Comparison of ENCODE assay signal across 15 mouse cellular contexts in the genomic region with DNA sequence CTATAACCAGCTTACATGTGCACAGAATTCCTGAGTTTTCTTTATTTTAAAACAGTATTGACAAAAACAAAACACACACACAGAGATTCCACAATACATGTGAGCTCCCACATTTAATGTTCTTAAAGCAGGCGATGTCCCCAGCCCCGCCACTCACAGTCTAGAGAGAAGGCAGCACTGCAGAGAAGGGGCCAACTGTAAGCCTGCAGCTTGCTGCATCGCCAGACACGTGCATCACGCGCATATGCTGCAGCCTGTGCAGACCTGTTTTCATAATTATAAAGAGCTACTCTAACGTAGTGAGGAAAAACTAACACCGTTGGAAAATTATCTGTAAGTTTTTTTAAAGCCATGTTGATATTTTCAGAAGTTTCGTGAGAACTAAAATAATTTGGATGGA. TPM values are rescaled to one million over a fixed set of nuclear protein-coding genes. Genes with fewer than 3 reads are reported as not detected.
A peak's percentile ranks its signal among the peaks of the same experiment; 100 is the strongest.
DNase-seq lines count a peak whose midpoint lies in the region; ATAC-seq and TF ChIP-seq lines count a peak whose summit lies in the region.
"Had no signal": no experiment of that assay in that cellular context is flagged by ENCODE, and none has a peak within 500 bp of the region (broad histone marks: within the 10 kb centered on the region; RNA-seq: fewer than 3 reads in every experiment).

No protein-coding gene starts in this region.

- H3K36me3 ChIP-seq in forebrain, postnatal 0 days (ENCODE audit: insufficient read depth): peaks cover 7% of the 10 kb centered on the region; the same call in 1 of the 2 replicates
- H3K36me3 ChIP-seq in forebrain, embryonic 12.5 days (replicated peaks): peaks cover 60% of the 10 kb centered on the region
- peaks cover 24% of the 10 kb centered on the region; the same call in 1 of the 2 replicates for H3K36me3 ChIP-seq in kidney, embryonic 15.5 days
- no peaks in the 10 kb centered on the region for H3K36me3 ChIP-seq in kidney, adult 2 months (ENCODE audit: control insufficient read depth, insufficient read depth, low read length)
- peaks cover 19% of the 10 kb centered on the region for H3K36me3 ChIP-seq in E14TG2a.4 (ENCODE audit: insufficient read depth, low read length)
- peaks cover 3% of the 10 kb centered on the region; the same call in 1 of the 2 replicates for H3K36me3 ChIP-seq in liver, embryonic 16.5 days (ENCODE audit: control insufficient read depth, insufficient read depth)

- H3K9me3 ChIP-seq in forebrain, postnatal 0 days (ENCODE audit: low read length): no peaks in the 10 kb centered on the region
- no peaks in the 10 kb centered on the region for H3K9me3 ChIP-seq in forebrain, embryonic 12.5 days
- no peaks in the 10 kb centered on the region for H3K9me3 ChIP-seq in kidney, embryonic 15.5 days (replicated peaks)
- peaks cover 6% of the 10 kb centered on the region for H3K9me3 ChIP-seq in E14TG2a.4 (ENCODE audit: low read length)
- no peaks in the 10 kb centered on the region for H3K9me3 ChIP-seq in liver, embryonic 16.5 days (replicated peaks; ENCODE audit: control insufficient read depth, low read length)
- H3K9me3 ChIP-seq: embryonic facial prominence, embryonic 12.5 days had no signal

- no peak for TF ChIP-seq CTCF in forebrain, postnatal 0 days (IDR thresholded peaks at IDR 0.05; ENCODE audit: low read depth)
- TF ChIP-seq CTCF in kidney, adult 2 months (conservative IDR thresholded peaks at IDR 0.05; ENCODE audit: insufficient read depth, insufficient read length, low read depth, low read length): no peak
- TF ChIP-seq CTCF in E14TG2a.4 (conservative IDR thresholded peaks at IDR 0.05; ENCODE audit: low read length): no peak

- H3K9ac ChIP-seq in forebrain, postnatal 0 days: no peak overlapping the region
- no peak overlapping the region for H3K9ac ChIP-seq in forebrain, embryonic 12.5 days
- H3K9ac ChIP-seq in kidney, embryonic 15.5 days: no peak overlapping the region
- no peak overlapping the region for H3K9ac ChIP-seq in liver, embryonic 16.5 days (ENCODE audit: low read depth, low read length)
- H3K9ac ChIP-seq: embryonic facial prominence, embryonic 12.5 days; limb, embryonic 12.5 days had no signal

- H3K4me2 ChIP-seq in forebrain, postnatal 0 days (ENCODE audit: low read depth): no peak overlapping the region
- no peak overlapping the region for H3K4me2 ChIP-seq in forebrain, embryonic 12.5 days
- 0 out of 2 replicates have a peak overlapping the region, but pooled peaks have one; percentile 47 for H3K4me2 ChIP-seq in kidney, embryonic 15.5 days
- peak overlapping the region; percentile 68; the same call in 1 of the 2 replicates for H3K4me2 ChIP-seq in liver, embryonic 16.5 days (ENCODE audit: low read depth, low read length)

- no peak for TF ChIP-seq POLR2A in kidney, adult 2 months (IDR thresholded peaks at IDR 0.05; ENCODE audit: low read depth, low read length)

- H3K4me3 ChIP-seq in forebrain, postnatal 0 days (ENCODE audit: low read depth, low read length): no peak overlapping the region
- no peak overlapping the region for H3K4me3 ChIP-seq in forebrain, embryonic 12.5 days (replicated peaks)
- no peak overlapping the region for H3K4me3 ChIP-seq in kidney, embryonic 15.5 days (replicated peaks)
- no peak overlapping the region for H3K4me3 ChIP-seq in kidney, adult 2 months (ENCODE audit: insufficient read depth, low read depth, low read length)
- peak overlapping the region; percentile 72 for H3K4me3 ChIP-seq in E14TG2a.4 (replicated peaks; ENCODE audit: low read length)
- H3K4me3 ChIP-seq in liver, embryonic 16.5 days (ENCODE audit: low read depth, low read length): no peak overlapping the region
- H3K4me3 ChIP-seq: embryonic facial prominence, embryonic 12.5 days had no signal

- ATAC-seq in forebrain, postnatal 0 days: peak; percentile 53
- ATAC-seq in forebrain, embryonic 12.5 days (ENCODE audit: low FRiP score): no peak
- ATAC-seq in kidney, embryonic 15.5 days (replicated peaks; ENCODE audit: low FRiP score): no peak
- no peak for ATAC-seq in liver, embryonic 16.5 days (ENCODE audit: low read depth)
- ATAC-seq: midbrain, embryonic 16.5 days had no signal

- 65% methylated on average over 9 of the region's 9 CpGs for WGBS in forebrain, postnatal 0 days
- 86% methylated on average over 9 of the region's 9 CpGs for WGBS in forebrain, embryonic 12.5 days
- 72% methylated on average over 9 of the region's 9 CpGs for WGBS in kidney, embryonic 15.5 days
- WGBS in kidney, adult 2 months: 81% methylated on average over 9 of the region's 9 CpGs
- WGBS in liver, embryonic 16.5 days (ENCODE audit: insufficient replicate concordance): 81% methylated on average over 9 of the region's 9 CpGs

- H3K27ac ChIP-seq in forebrain, postnatal 0 days (ENCODE audit: low read depth, low read length): no peak overlapping the region
- no peak overlapping the region for H3K27ac ChIP-seq in forebrain, embryonic 12.5 days
- H3K27ac ChIP-seq in kidney, embryonic 15.5 days: peak overlapping the region; percentile 75
- H3K27ac ChIP-seq in kidney, adult 2 months (ENCODE audit: insufficient read depth, low read depth, low read length): no peak overlapping the region
- no peak overlapping the region for H3K27ac ChIP-seq in liver, embryonic 16.5 days (ENCODE audit: low read length)

- H3K27me3 ChIP-seq in forebrain, postnatal 0 days (ENCODE audit: insufficient read depth, low read length): no peaks in the 10 kb centered on the region
- H3K27me3 ChIP-seq in forebrain, embryonic 12.5 days: no peaks in the 10 kb centered on the region
- no peaks in the 10 kb centered on the region for H3K27me3 ChIP-seq in kidney, embryonic 15.5 days
- no peaks in the 10 kb centered on the region for H3K27me3 ChIP-seq in kidney, adult 2 months (replicated peaks; ENCODE audit: control insufficient read depth, insufficient read depth, low read length)
- peaks cover 24% of the 10 kb centered on the region for H3K27me3 ChIP-seq in E14TG2a.4 (ENCODE audit: insufficient read depth, low read length)
- H3K27me3 ChIP-seq in liver, embryonic 16.5 days (ENCODE audit: control insufficient read depth, insufficient read depth, low read depth, low read length): no peaks in the 10 kb centered on the region
- H3K27me3 ChIP-seq: embryonic facial prominence, embryonic 12.5 days; limb, embryonic 12.5 days had no signal

- no peak for DNase-seq in forebrain, postnatal 0 days
- no peak for DNase-seq in kidney, adult 2 months
- no peak for DNase-seq in urinary bladder, postnatal 25 days (ENCODE audit: low spot score)
- no peak for DNase-seq in spleen, postnatal 36 days (ENCODE audit: low spot score in 2 of 2)
- DNase-seq: cerebellum, adult 9-11 months; gastrocnemius, postnatal 25 days; right cerebral cortex, postnatal 4 days had no signal

- H3K4me1 ChIP-seq in forebrain, postnatal 0 days (ENCODE audit: insufficient read depth): no peaks in the 10 kb centered on the region
- 0 out of 2 replicates have a peak, but pooled peaks cover 3% of the 10 kb centered on the region for H3K4me1 ChIP-seq in forebrain, embryonic 12.5 days
- peaks cover 30% of the 10 kb centered on the region for H3K4me1 ChIP-seq in kidney, embryonic 15.5 days
- H3K4me1 ChIP-seq in kidney, adult 2 months (ENCODE audit: control insufficient read depth, insufficient read depth, low read length): peaks cover 3% of the 10 kb centered on the region; the same call in 1 of the 2 replicates
- H3K4me1 ChIP-seq in E14TG2a.4 (replicated peaks; ENCODE audit: low read depth, low read length): peaks cover 56% of the 10 kb centered on the region
- peaks cover 8% of the 10 kb centered on the region for H3K4me1 ChIP-seq in liver, embryonic 16.5 days (ENCODE audit: control insufficient read depth, low read depth, low read length)
- H3K4me1 ChIP-seq: embryonic facial prominence, embryonic 12.5 days had no signal

RNA-seq across cellular contexts. Expression of gene Napepld, which starts 27.5 kb away (rescaled TPM):
- total RNA-seq in forebrain, postnatal 0 days (2014; rRNA removed): 2.7 and 3.7 TPM in 2 replicates
- 1.1 TPM in 2 replicates for polyA plus RNA-seq in forebrain, postnatal 0 days (2015; fragmentation: Nextera tagmentation; extraction: Ambion mirVana)
- polyA plus RNA-seq in forebrain, embryonic 12.5 days (2016; fragmentation: Nextera tagmentation; extraction: Ambion mirVana): 12.6 and 13.5 TPM in 2 replicates
- 6.0 and 7.6 TPM in 2 replicates for polyA plus RNA-seq in kidney, embryonic 15.5 days (2015; fragmentation: Nextera tagmentation; extraction: Ambion mirVana)
- polyA plus RNA-seq in kidney, adult 2 months (2012; rRNA removed): 4.3 and 5.1 TPM in 2 replicates
- polyA plus RNA-seq in liver, embryonic 16.5 days (2015; fragmentation: Nextera tagmentation; extraction: Ambion mirVana): 0.93 and 1.1 TPM in 2 replicates

RNA-seq across cellular contexts. Expression of gene Armc10, which starts 28.1 kb away (rescaled TPM):
- total RNA-seq in forebrain, postnatal 0 days (2014; rRNA removed): 108 and 118 TPM in 2 replicates
- polyA plus RNA-seq in forebrain, postnatal 0 days (2015; fragmentation: Nextera tagmentation; extraction: Ambion mirVana): 48.8 and 51.0 TPM in 2 replicates
- polyA plus RNA-seq in forebrain, embryonic 12.5 days (2016; fragmentation: Nextera tagmentation; extraction: Ambion mirVana): 75.4 and 80.1 TPM in 2 replicates
- polyA plus RNA-seq in kidney, embryonic 15.5 days (2015; fragmentation: Nextera tagmentation; extraction: Ambion mirVana): 50.8 and 52.5 TPM in 2 replicates
- polyA plus RNA-seq in kidney, adult 2 months (2012; rRNA removed): 22.6 and 24.0 TPM in 2 replicates
- 6.0 and 6.3 TPM in 2 replicates for polyA plus RNA-seq in liver, embryonic 16.5 days (2015; fragmentation: Nextera tagmentation; extraction: Ambion mirVana)

RNA-seq across cellular contexts. Expression of gene Fbxl13, which starts 28.3 kb away (rescaled TPM):
- 0.29 and 0.46 TPM in 2 replicates for total RNA-seq in forebrain, postnatal 0 days (2014; rRNA removed)
- 0.43 and 0.46 TPM in 2 replicates for polyA plus RNA-seq in forebrain, postnatal 0 days (2015; fragmentation: Nextera tagmentation; extraction: Ambion mirVana)
- polyA plus RNA-seq in forebrain, embryonic 12.5 days (2016; fragmentation: Nextera tagmentation; extraction: Ambion mirVana): 0.22 and 0.32 TPM in 2 replicates
- 0.22 and 0.42 TPM in 2 replicates for polyA plus RNA-seq in kidney, embryonic 15.5 days (2015; fragmentation: Nextera tagmentation; extraction: Ambion mirVana)
- polyA plus RNA-seq in kidney, adult 2 months (2012; rRNA removed): 0.05 and 0.08 TPM in 2 replicates
- polyA plus RNA-seq in liver, embryonic 16.5 days (2015; fragmentation: Nextera tagmentation; extraction: Ambion mirVana): 0.04 and 0.11 TPM in 2 replicates
- total RNA-seq: hematopoietic stem cell, adult 5-6 weeks had no signal

Comparison
In these comparisons a context has a peak if more than half of its experiments do, and no peak if none do; other contexts are left out.
1. H3K4me2 ChIP-seq: peak in kidney, embryonic 15.5 days (single experiment) and liver, embryonic 16.5 days (single experiment); none in forebrain, postnatal 0 days (single experiment) and forebrain, embryonic 12.5 days (single experiment).